Mouse (Mus musculus): ENCODE measurements around the gene Tbc1d16. TPM values are rescaled to one million over a fixed set of nuclear protein-coding genes. Genes with fewer than 3 reads are reported as not detected.

The Tbc1d16 gene
- polyA plus RNA-seq, 1 experiment from 2014 or later = 37.9 TPM

- no peak overlapping the region for H3K4me3 ChIP-seq (ENCODE audit: low read depth, low read length)
- no peak overlapping the region for H3K9ac ChIP-seq (replicated peaks; ENCODE audit: low read depth, low read length)
- 92% methylated on average over 6 of the region's 6 CpGs for WGBS
- H3K36me3 ChIP-seq (ENCODE audit: control insufficient read depth, insufficient read depth, low read length) = no peaks in the 10 kb centered on the region
- H3K27me3 ChIP-seq (ENCODE audit: control insufficient read depth, insufficient read depth, low read length) = no peaks in the 10 kb centered on the region
- no peak for ATAC-seq (ENCODE audit: low read depth)
- H3K4me1 ChIP-seq (ENCODE audit: control insufficient read depth, insufficient read depth, low read length) = peaks cover 51% of the 10 kb centered on the region
- no peak overlapping the region for H3K4me2 ChIP-seq (ENCODE audit: low read depth, low read length)
- H3K9me3 ChIP-seq (ENCODE audit: control insufficient read depth, low read length) = no peaks in the 10 kb centered on the region
- H3K27ac ChIP-seq (ENCODE audit: low read depth, low read length) = no peak overlapping the region
These were observed 3.4 kb downstream of the Tbc1d16 start for GRCm38 (mm10) chr11:119224926-119225325.

GRCm38 (mm10) chr11:119223124-119223890 is 5.0 kb downstream of the Tbc1d16 start:
- no peak overlapping the region for H3K4me2 ChIP-seq (ENCODE audit: low read depth, low read length)
- no peak overlapping the region for H3K4me3 ChIP-seq (ENCODE audit: low read depth, low read length)
- ATAC-seq (ENCODE audit: low read depth) = no peak
- 71% methylated on average over 20 of the region's 20 CpGs for WGBS
- no peaks in the 10 kb centered on the region for H3K9me3 ChIP-seq (ENCODE audit: control insufficient read depth, low read length)
- no peaks in the 10 kb centered on the region for H3K36me3 ChIP-seq (ENCODE audit: control insufficient read depth, insufficient read depth, low read length)
- no peaks in the 10 kb centered on the region for H3K27me3 ChIP-seq (ENCODE audit: control insufficient read depth, insufficient read depth, low read length)
- H3K4me1 ChIP-seq (ENCODE audit: control insufficient read depth, insufficient read depth, low read length) = peaks cover 56% of the 10 kb centered on the region
- no peak overlapping the region for H3K27ac ChIP-seq (ENCODE audit: low read depth, low read length)
- no peak overlapping the region for H3K9ac ChIP-seq (replicated peaks; ENCODE audit: low read depth, low read length)

GRCm38 (mm10) chr11:119221812-119222510 is 6.3 kb downstream of the Tbc1d16 start:
- WGBS = 44% methylated on average over 8 of the region's 11 CpGs
- no peak for ATAC-seq (ENCODE audit: low read depth)
- no peak overlapping the region for H3K27ac ChIP-seq (ENCODE audit: low read depth, low read length)

GRCm38 (mm10) chr11:119219816-119220465 is 8.4 kb downstream of the Tbc1d16 start:
- 8% methylated on average over 17 of the region's 17 CpGs for WGBS
- no peaks in the 10 kb centered on the region for H3K27me3 ChIP-seq (ENCODE audit: control insufficient read depth, insufficient read depth, low read length)
- peak; percentile 34 for ATAC-seq (ENCODE audit: low read depth)
- peak overlapping the region; percentile 69 for H3K27ac ChIP-seq (ENCODE audit: low read depth, low read length)
- H3K36me3 ChIP-seq (ENCODE audit: control insufficient read depth, insufficient read depth, low read length) = no peaks in the 10 kb centered on the region
- no peaks in the 10 kb centered on the region for H3K9me3 ChIP-seq (ENCODE audit: control insufficient read depth, low read length)
- no peak overlapping the region for H3K4me3 ChIP-seq (ENCODE audit: low read depth, low read length)
- peaks cover 53% of the 10 kb centered on the region for H3K4me1 ChIP-seq (ENCODE audit: control insufficient read depth, insufficient read depth, low read length)
- H3K9ac ChIP-seq (replicated peaks; ENCODE audit: low read depth, low read length) = no peak overlapping the region; the same call in 1 of the 2 replicates
- H3K4me2 ChIP-seq (ENCODE audit: low read depth, low read length) = peak overlapping the region; percentile 26; the same call in 1 of the 2 replicates

More at GRCm38 (mm10) chr11:119221812-119222510, 6.3 kb downstream of the Tbc1d16 start:
- H3K9ac ChIP-seq (replicated peaks; ENCODE audit: low read depth, low read length) = no peak overlapping the region
- peaks cover 51% of the 10 kb centered on the region for H3K4me1 ChIP-seq (ENCODE audit: control insufficient read depth, insufficient read depth, low read length)
- H3K4me3 ChIP-seq (ENCODE audit: low read depth, low read length) = no peak overlapping the region
- no peak overlapping the region for H3K4me2 ChIP-seq (ENCODE audit: low read depth, low read length)
- no peaks in the 10 kb centered on the region for H3K27me3 ChIP-seq (ENCODE audit: control insufficient read depth, insufficient read depth, low read length)
- H3K9me3 ChIP-seq (ENCODE audit: control insufficient read depth, low read length) = no peaks in the 10 kb centered on the region
- H3K36me3 ChIP-seq (ENCODE audit: control insufficient read depth, insufficient read depth, low read length) = no peaks in the 10 kb centered on the region

- Histone ChIP-seq H3K4me3 (ENCODE audit: low read depth, low read length) (no peak overlapping the region), H3K4me2 (ENCODE audit: low read depth, low read length) (no peak overlapping the region), H3K4me1 (ENCODE audit: control insufficient read depth, insufficient read depth, low read length) (peaks cover 49% of the 10 kb centered on the region), H3K9ac (replicated peaks; ENCODE audit: low read depth, low read length) (no peak overlapping the region), H3K36me3 (ENCODE audit: control insufficient read depth, insufficient read depth, low read length) (no peaks in the 10 kb centered on the region), H3K27me3 (ENCODE audit: control insufficient read depth, insufficient read depth, low read length) (no peaks in the 10 kb centered on the region), H3K9me3 (ENCODE audit: control insufficient read depth, low read length) (no peaks in the 10 kb centered on the region), H3K27ac (ENCODE audit: low read depth, low read length) (no peak overlapping the region)
- 96% methylated on average over 6 of the region's 6 CpGs for WGBS
- ATAC-seq (ENCODE audit: low read depth) = no peak
These were observed 10.4 kb downstream of the Tbc1d16 start for GRCm38 (mm10) chr11:119217861-119218260.

GRCm38 (mm10) chr11:119215905-119216507 is 12.3 kb downstream of the Tbc1d16 start:
- H3K4me3 ChIP-seq (ENCODE audit: low read depth, low read length) = no peak overlapping the region
- peaks cover 44% of the 10 kb centered on the region for H3K4me1 ChIP-seq (ENCODE audit: control insufficient read depth, insufficient read depth, low read length)
- no peaks in the 10 kb centered on the region for H3K27me3 ChIP-seq (ENCODE audit: control insufficient read depth, insufficient read depth, low read length)
- no peak for ATAC-seq (ENCODE audit: low read depth)
- 22% methylated on average over 9 of the region's 9 CpGs for WGBS
- H3K9ac ChIP-seq (replicated peaks; ENCODE audit: low read depth, low read length) = peak overlapping the region; percentile 42; the same call in 1 of the 2 replicates
- H3K9me3 ChIP-seq (ENCODE audit: control insufficient read depth, low read length) = no peaks in the 10 kb centered on the region
- H3K36me3 ChIP-seq (ENCODE audit: control insufficient read depth, insufficient read depth, low read length) = no peaks in the 10 kb centered on the region
- peak overlapping the region; percentile 85 for H3K27ac ChIP-seq (ENCODE audit: low read depth, low read length)
- peak overlapping the region; percentile 40 for H3K4me2 ChIP-seq (ENCODE audit: low read depth, low read length)

GRCm38 (mm10) chr11:119215038-119215904 is 13.0 kb downstream of the Tbc1d16 start:
- WGBS = 6% methylated on average over 18 of the region's 18 CpGs
- H3K4me3 ChIP-seq (ENCODE audit: low read depth, low read length) = no peak overlapping the region

More at GRCm38 (mm10) chr11:119215038-119215904, 13.0 kb downstream of the Tbc1d16 start:
- H3K9me3 ChIP-seq (ENCODE audit: control insufficient read depth, low read length) = no peaks in the 10 kb centered on the region
- H3K36me3 ChIP-seq (ENCODE audit: control insufficient read depth, insufficient read depth, low read length) = no peaks in the 10 kb centered on the region
- peak overlapping the region; percentile 42 for H3K9ac ChIP-seq (replicated peaks; ENCODE audit: low read depth, low read length)
- H3K4me2 ChIP-seq (ENCODE audit: low read depth, low read length) = peak overlapping the region; percentile 40
- peaks cover 43% of the 10 kb centered on the region for H3K4me1 ChIP-seq (ENCODE audit: control insufficient read depth, insufficient read depth, low read length)
- peak overlapping the region; percentile 85 for H3K27ac ChIP-seq (ENCODE audit: low read depth, low read length)
- no peaks in the 10 kb centered on the region for H3K27me3 ChIP-seq (ENCODE audit: control insufficient read depth, insufficient read depth, low read length)
- peak; percentile 72 for ATAC-seq (ENCODE audit: low read depth)
